ENCODE assay signal across 9 mouse cellular contexts in genomic region chr9:32666611-32667517, GRCm38 (mm10). TPM values are rescaled to one million over a fixed set of nuclear protein-coding genes. Genes with fewer than 3 reads are reported as not detected.
DNase-seq lines count a peak whose midpoint lies in the region; ATAC-seq and TF ChIP-seq lines count a peak whose summit lies in the region.
"Had no signal": no experiment of that assay in that cellular context is flagged by ENCODE, and none has a peak within 500 bp of the region (broad histone marks: within the 10 kb centered on the region; RNA-seq: fewer than 3 reads in every experiment).

No protein-coding gene starts in this region.

- H3K9ac ChIP-seq in heart, adult 2 months (ENCODE audit: low read depth, low read length): no peak overlapping the region
- H3K9ac ChIP-seq in midbrain, embryonic 11.5 days (ENCODE audit: low read length): no peak overlapping the region

- peak; percentile 54 for TF ChIP-seq CTCF in heart, adult 2 months (IDR thresholded peaks at IDR 0.05)

- no peaks in the 10 kb centered on the region for H3K79me2 ChIP-seq in heart, adult 2 months (replicated peaks; ENCODE audit: control insufficient read depth, insufficient read depth, low read length)

- peak overlapping the region; percentile 69 for H3K27ac ChIP-seq in heart, adult 2 months
- no peak overlapping the region for H3K27ac ChIP-seq in midbrain, embryonic 11.5 days (ENCODE audit: low read depth, low read length)

- H3K4me2 ChIP-seq in midbrain, embryonic 11.5 days: no peak overlapping the region

- no peaks in the 10 kb centered on the region for H3K27me3 ChIP-seq in heart, adult 2 months (ENCODE audit: control insufficient read depth, insufficient read depth, low read length)
- H3K27me3 ChIP-seq in midbrain, embryonic 11.5 days (ENCODE audit: control insufficient read depth, insufficient read depth, low read length): peaks cover 6% of the 10 kb centered on the region; the same call in 1 of the 2 replicates

- H3K4me3 ChIP-seq in heart, adult 2 months: no peak overlapping the region
- no peak overlapping the region for H3K4me3 ChIP-seq in midbrain, embryonic 11.5 days (ENCODE audit: low read depth, low read length)

- peak; percentile 38; the same call in 1 of the 2 replicates for ATAC-seq in frontal cortex, adult (ENCODE audit: low TSS enrichment)
- ATAC-seq in midbrain, embryonic 11.5 days (ENCODE audit: low FRiP score): no peak

- no peak for DNase-seq in frontal cortex, postnatal 14 days (ENCODE audit: low spot score in 2 of 2)
- peak; percentile 64 for DNase-seq in NIH3T3 (ENCODE audit: low read depth)
- peak; percentile 56 to 66 for DNase-seq in heart, adult 2 months
- peak; percentile 69 for DNase-seq in kidney, postnatal 14 days
- DNase-seq in embryo, embryonic 9.5 days (ENCODE audit: extremely low spot score): no peak
- no peak for DNase-seq in adrenal gland, adult 2 months
- no peak for DNase-seq in midbrain, embryonic 11.5 days (ENCODE audit: low spot score, missing footprints)

- TF ChIP-seq EP300 in heart, adult 2 months (IDR thresholded peaks at IDR 0.05; ENCODE audit: insufficient read depth, low read depth, low read length): no peak

- 33% methylated on average over 11 of the region's 11 CpGs for WGBS in heart, adult 2 months
- WGBS in midbrain, embryonic 11.5 days: 69% methylated on average over 11 of the region's 11 CpGs

- H3K36me3 ChIP-seq in heart, adult 2 months (ENCODE audit: control insufficient read depth, insufficient read depth, low read length): peaks cover 7% of the 10 kb centered on the region
- H3K36me3 ChIP-seq in midbrain, embryonic 11.5 days (ENCODE audit: control insufficient read depth, insufficient read depth, low read length): no peaks in the 10 kb centered on the region

- H3K9me3 ChIP-seq in midbrain, embryonic 11.5 days (ENCODE audit: control insufficient read depth, low read length): no peaks in the 10 kb centered on the region
- H3K9me3 ChIP-seq: megakaryocyte, embryonic 14.5 days had no signal

- no peak for TF ChIP-seq POLR2A in heart, adult 2 months (IDR thresholded peaks at IDR 0.05; ENCODE audit: insufficient read depth, low read depth, low read length)

- intact Hi-C loops in heart, adult 2 months (cut with DNase I): loop anchor here (2.0 kb wide), 1 partner anchor 20 kb away; no protein-coding TSS in a partner anchor

- peaks cover 24% of the 10 kb centered on the region for H3K4me1 ChIP-seq in heart, adult 2 months (ENCODE audit: control insufficient read depth, insufficient read depth, low read length)
- peaks cover 9% of the 10 kb centered on the region for H3K4me1 ChIP-seq in midbrain, embryonic 11.5 days (ENCODE audit: control insufficient read depth, insufficient read depth, low read length)

RNA-seq across cellular contexts. Expression of gene Ets1, which starts 30.8 kb away (rescaled TPM):
- total RNA-seq in heart, adult 2 months (2021): 10 to 100 TPM; 40.7 to 48.7 TPM
- polyA plus RNA-seq in heart, adult 2 months (2012; rRNA removed): 22.6 and 39.6 TPM in 2 replicates
- total RNA-seq in adrenal gland, adult 2 months (2021): 10 to 100 TPM; 20.8 to 39.6 TPM
- 10.7 and 12.8 TPM in 2 replicates for polyA plus RNA-seq in adrenal gland, adult 2 months (2012; rRNA removed)
- polyA plus RNA-seq in midbrain, embryonic 11.5 days (2014; fragmentation: Nextera tagmentation; extraction: Ambion mirVana): 21.7 and 22.9 TPM in 2 replicates

Comparison
In these comparisons a context has a peak if more than half of its experiments do, and no peak if none do; other contexts are left out.
1. DNase-seq: peak in NIH3T3 (single experiment), heart, adult 2 months (2 of 2) and kidney, postnatal 14 days (single experiment); none in frontal cortex, postnatal 14 days (0 of 2), embryo, embryonic 9.5 days (single experiment), adrenal gland, adult 2 months (single experiment) and midbrain, embryonic 11.5 days (single experiment).